Mouse (Mus musculus): Measurements from ENCODE around the gene Mdm4.

- TF ChIP-seq CTCF (IDR thresholded peaks at IDR 0.05; ENCODE audit: borderline replicate concordance, insufficient read depth, low read length) (no peak), POLR2A (IDR thresholded peaks at IDR 0.05; ENCODE audit: low read depth, low read length) (no peak)
These were observed 18.3 kb upstream of the Mdm4 start for GRCm38 (mm10) chr1:133048690-133049089.

Data from embryonic fibroblast, embryonic 13.5 days (primary cell).